ENCODE assay signal across 20 mouse cellular contexts in genomic region chr7:130168296-130168695, GRCm38 (mm10).
DNase-seq lines count a peak whose midpoint lies in the region; ATAC-seq lines count a peak whose summit lies in the region.
"Had no signal": no experiment of that assay in that cellular context is flagged by ENCODE, and none has a peak within 500 bp of the region (broad histone marks: within the 10 kb centered on the region; RNA-seq: fewer than 3 reads in every experiment).

No protein-coding gene starts in this region.

- no peaks in the 10 kb centered on the region for H3K9me3 ChIP-seq in embryonic facial prominence, embryonic 12.5 days
- no peaks in the 10 kb centered on the region for H3K9me3 ChIP-seq in embryonic facial prominence, embryonic 10.5 days
- H3K9me3 ChIP-seq in kidney, embryonic 16.5 days (ENCODE audit: low read length), result no peaks in the 10 kb centered on the region
- no peaks in the 10 kb centered on the region for H3K9me3 ChIP-seq in midbrain, embryonic 13.5 days
- no peaks in the 10 kb centered on the region for H3K9me3 ChIP-seq in midbrain, embryonic 16.5 days (replicated peaks; ENCODE audit: control insufficient read depth, low read length, poor library complexity, severe bottlenecking)
- H3K9me3 ChIP-seq in limb, embryonic 12.5 days, result no peaks in the 10 kb centered on the region
- H3K9me3 ChIP-seq: forebrain, embryonic 13.5 days; limb, embryonic 15.5 days had no signal

- DNase-seq in embryonic facial prominence, embryonic 10.5 days (ENCODE audit: low spot score), result no peak
- DNase-seq in kidney, postnatal 36 days, result no peak
- no peak for DNase-seq in heart, adult 11 months
- DNase-seq: adrenal gland, postnatal 10 days; cerebellum, adult 8-10 months; layer of hippocampus, postnatal 36 days; lung, postnatal 36 days had no signal

- H3K27ac ChIP-seq in embryonic facial prominence, embryonic 12.5 days, result peak overlapping the region; percentile 23; the same call in 1 of the 2 replicates
- no peak overlapping the region for H3K27ac ChIP-seq in embryonic facial prominence, embryonic 10.5 days (replicated peaks)
- 0 out of 2 replicates have a peak overlapping the region, but pooled peaks have one; percentile 30 for H3K27ac ChIP-seq in kidney, embryonic 16.5 days (ENCODE audit: low read length)
- H3K27ac ChIP-seq in midbrain, embryonic 13.5 days, result no peak overlapping the region
- no peak overlapping the region for H3K27ac ChIP-seq in midbrain, embryonic 16.5 days (ENCODE audit: low read length)
- H3K27ac ChIP-seq in limb, embryonic 12.5 days, result peak overlapping the region; percentile 54
- H3K27ac ChIP-seq: forebrain, embryonic 13.5 days; hindbrain, postnatal 0 days; layer of hippocampus, adult 2 months; limb, embryonic 15.5 days; liver, embryonic 14.5 days had no signal

- no peaks in the 10 kb centered on the region for H3K27me3 ChIP-seq in embryonic facial prominence, embryonic 12.5 days
- H3K27me3 ChIP-seq in embryonic facial prominence, embryonic 10.5 days (replicated peaks; ENCODE audit: low read depth, poor library complexity, severe bottlenecking), result no peaks in the 10 kb centered on the region
- no peaks in the 10 kb centered on the region for H3K27me3 ChIP-seq in kidney, embryonic 16.5 days (ENCODE audit: insufficient read depth, low read length)
- peaks cover 69% of the 10 kb centered on the region for H3K27me3 ChIP-seq in midbrain, embryonic 13.5 days
- H3K27me3 ChIP-seq in midbrain, embryonic 16.5 days (ENCODE audit: control insufficient read depth, insufficient read depth, low read depth, low read length), result 0 out of 2 replicates have a peak, but pooled peaks cover 3% of the 10 kb centered on the region
- H3K27me3 ChIP-seq in limb, embryonic 12.5 days, result no peaks in the 10 kb centered on the region
- H3K27me3 ChIP-seq: forebrain, embryonic 13.5 days; limb, embryonic 15.5 days had no signal

- peaks cover 48% of the 10 kb centered on the region for H3K36me3 ChIP-seq in embryonic facial prominence, embryonic 12.5 days
- peaks cover 88% of the 10 kb centered on the region for H3K36me3 ChIP-seq in embryonic facial prominence, embryonic 10.5 days (replicated peaks)
- peaks cover 50% of the 10 kb centered on the region for H3K36me3 ChIP-seq in kidney, embryonic 16.5 days (ENCODE audit: insufficient read depth, low read length)
- peaks cover 55% of the 10 kb centered on the region for H3K36me3 ChIP-seq in midbrain, embryonic 13.5 days
- H3K36me3 ChIP-seq in midbrain, embryonic 16.5 days (ENCODE audit: control insufficient read depth, insufficient read depth, low read length), result no peaks in the 10 kb centered on the region
- H3K36me3 ChIP-seq in limb, embryonic 12.5 days, result peaks cover 74% of the 10 kb centered on the region

- H3K9ac ChIP-seq in embryonic facial prominence, embryonic 12.5 days, result no peak overlapping the region
- H3K9ac ChIP-seq in kidney, embryonic 16.5 days (replicated peaks; ENCODE audit: low read length), result no peak overlapping the region
- H3K9ac ChIP-seq in midbrain, embryonic 13.5 days (replicated peaks), result no peak overlapping the region
- H3K9ac ChIP-seq in midbrain, embryonic 16.5 days (ENCODE audit: low read depth, low read length), result no peak overlapping the region
- no peak overlapping the region for H3K9ac ChIP-seq in limb, embryonic 12.5 days (replicated peaks)
- H3K9ac ChIP-seq: forebrain, embryonic 13.5 days; limb, embryonic 15.5 days; liver, embryonic 14.5 days had no signal

- no peak for ATAC-seq in embryonic facial prominence, embryonic 12.5 days (ENCODE audit: insufficient number of reproducible peaks, insufficient read depth, low FRiP score, low TSS enrichment)
- ATAC-seq in kidney, embryonic 16.5 days (ENCODE audit: low FRiP score, low TSS enrichment), result no peak
- 0 out of 2 replicates have a peak, but pooled peaks have one; percentile 24 for ATAC-seq in midbrain, embryonic 13.5 days
- ATAC-seq in midbrain, embryonic 16.5 days, result no peak
- ATAC-seq in limb, embryonic 12.5 days (ENCODE audit: insufficient number of reproducible peaks, insufficient read depth, low FRiP score, low TSS enrichment, low read depth), result peak; percentile 45; the same call in 1 of the 2 replicates
- ATAC-seq: activated CD4-positive, CD25-positive, alpha-beta regulatory T cell, adult 4 months; forebrain, embryonic 13.5 days; hindbrain, postnatal 0 days; intestine, postnatal 0 days had no signal

- 69% methylated on average over 12 of the region's 12 CpGs for WGBS in embryonic facial prominence, embryonic 12.5 days
- 81% methylated on average over 12 of the region's 12 CpGs for WGBS in embryonic facial prominence, embryonic 10.5 days
- 63% methylated on average over 12 of the region's 12 CpGs for WGBS in kidney, embryonic 16.5 days
- 24% methylated on average over 12 of the region's 12 CpGs for WGBS in midbrain, embryonic 13.5 days
- 24% methylated on average over 12 of the region's 12 CpGs for WGBS in midbrain, embryonic 16.5 days
- WGBS in limb, embryonic 12.5 days, result 62% methylated on average over 12 of the region's 12 CpGs

- peaks cover 5% of the 10 kb centered on the region; the same call in 1 of the 2 replicates for H3K4me1 ChIP-seq in embryonic facial prominence, embryonic 12.5 days
- peaks cover 23% of the 10 kb centered on the region for H3K4me1 ChIP-seq in embryonic facial prominence, embryonic 10.5 days
- peaks cover 34% of the 10 kb centered on the region for H3K4me1 ChIP-seq in kidney, embryonic 16.5 days (ENCODE audit: insufficient read depth, low read length)
- H3K4me1 ChIP-seq in midbrain, embryonic 13.5 days (replicated peaks), result peaks cover 19% of the 10 kb centered on the region
- no peaks in the 10 kb centered on the region for H3K4me1 ChIP-seq in midbrain, embryonic 16.5 days (ENCODE audit: control insufficient read depth, insufficient read depth, low read length)
- H3K4me1 ChIP-seq in limb, embryonic 12.5 days (replicated peaks), result peaks cover 50% of the 10 kb centered on the region

- H3K4me2 ChIP-seq in embryonic facial prominence, embryonic 12.5 days (replicated peaks), result no peak overlapping the region
- H3K4me2 ChIP-seq in kidney, embryonic 16.5 days (replicated peaks; ENCODE audit: low read depth, low read length), result no peak overlapping the region
- H3K4me2 ChIP-seq in midbrain, embryonic 13.5 days (replicated peaks), result no peak overlapping the region
- no peak overlapping the region for H3K4me2 ChIP-seq in midbrain, embryonic 16.5 days (ENCODE audit: low read length)
- no peak overlapping the region for H3K4me2 ChIP-seq in limb, embryonic 12.5 days
- H3K4me2 ChIP-seq: forebrain, embryonic 13.5 days; heart, embryonic 11.5 days; limb, embryonic 15.5 days had no signal

- no peak overlapping the region for H3K4me3 ChIP-seq in embryonic facial prominence, embryonic 12.5 days
- H3K4me3 ChIP-seq in embryonic facial prominence, embryonic 10.5 days, result no peak overlapping the region
- H3K4me3 ChIP-seq in kidney, embryonic 16.5 days (ENCODE audit: low read length), result no peak overlapping the region
- H3K4me3 ChIP-seq in midbrain, embryonic 13.5 days (replicated peaks), result no peak overlapping the region
- no peak overlapping the region for H3K4me3 ChIP-seq in midbrain, embryonic 16.5 days (ENCODE audit: low read depth, low read length)
- no peak overlapping the region for H3K4me3 ChIP-seq in limb, embryonic 12.5 days (replicated peaks)
- H3K4me3 ChIP-seq: forebrain, embryonic 13.5 days; layer of hippocampus, adult 2 months; limb, embryonic 15.5 days had no signal

Comparison
In these comparisons a context has a peak if more than half of its experiments do, and no peak if none do; other contexts are left out.
1. ATAC-seq: peak in midbrain, embryonic 13.5 days (single experiment) and limb, embryonic 12.5 days (single experiment); none in embryonic facial prominence, embryonic 12.5 days (single experiment), kidney, embryonic 16.5 days (single experiment) and midbrain, embryonic 16.5 days (single experiment).
2. H3K27ac ChIP-seq: peak in embryonic facial prominence, embryonic 12.5 days (single experiment), kidney, embryonic 16.5 days (single experiment) and limb, embryonic 12.5 days (single experiment); none in embryonic facial prominence, embryonic 10.5 days (single experiment), midbrain, embryonic 13.5 days (single experiment) and midbrain, embryonic 16.5 days (single experiment).